Mouse (Mus musculus): Measurements from ENCODE around the gene Chmp6.

Chmp6 gene

GRCm38 (mm10) chr11:119960671-119961070 is 47.4 kb downstream of the Chmp6 start:
- no peak for DNase-seq (ENCODE audit: low read depth)

- no peak for DNase-seq (ENCODE audit: low read depth)
Measured at GRCm38 (mm10) chr11:119961511-119961910, 48.3 kb downstream of the Chmp6 start.

GRCm38 (mm10) chr11:119965053-119965452 is 51.8 kb downstream of the Chmp6 start:
- DNase-seq (ENCODE audit: low read depth), result no peak

- DNase-seq (ENCODE audit: low read depth), result no peak
Measured at GRCm38 (mm10) chr11:119966294-119966693, 53.1 kb downstream of the Chmp6 start.

- DNase-seq (ENCODE audit: low read depth), result no peak
Measured at GRCm38 (mm10) chr11:119967401-119967800, 54.2 kb downstream of the Chmp6 start.

GRCm38 (mm10) chr11:119967892-119968291 is 54.7 kb downstream of the Chmp6 start:
- no peak for DNase-seq (ENCODE audit: low read depth)
